Mouse (Mus musculus) cerebellum, postnatal 4 days (tissue): ENCODE results near the gene Oosp2.
A peak's percentile ranks its signal among the peaks of the same experiment; 100 is the strongest.

Experiments
- DNase-seq, 2 experiments: peaks; one replicate each; pipeline ENCODE4 v3.0.0; 2022; ENCODE audit warnings: low spot score in 2 of 2, mixed read lengths in 1 of 2

Gene Oosp2

GRCm38 (mm10) chr19:11604603-11605002 lies 55.8 kb downstream of the Oosp2 start, which contains the start of gene Ms4a6d:
TSS of gene Ms4a6d (minus strand) at chr19:11604849.
- no peak for DNase-seq

- peak in 1 of 2 experiments; percentile 17 for DNase-seq
Observed at GRCm38 (mm10) chr19:11602026-11602425, 58.3 kb downstream of the Oosp2 start.

GRCm38 (mm10) chr19:11601349-11601748 lies 59.0 kb downstream of the Oosp2 start:
- DNase-seq, result no peak
